Mouse (Mus musculus) heart, postnatal 4 days (tissue): ENCODE results near the gene Gm45717. TPM values are rescaled to one million over a fixed set of nuclear protein-coding genes. Genes with fewer than 3 reads are reported as not detected.

Experiments used
- DNase-seq: peaks from one replicate; pipeline ENCODE4 v3.0.0; 2021
- total RNA-seq, 2 experiments: library from RNA; stranded (reverse); gene quantifications; 2 replicates each; pipeline ENCODE4 v1.2.3; 2021

Gene Gm45717
- total RNA-seq, 2 experiments from 2014 or later, result not detected

- DNase-seq, result no peak
Measured at GRCm38 (mm10) chr7:140902036-140902875, 53.5 kb downstream of the Gm45717 start.

- peak; percentile 74 for DNase-seq
Measured at GRCm38 (mm10) chr7:140900220-140900619, 55.5 kb downstream of the Gm45717 start, which contains the start of gene Cox8b. Cox8b (minus strand) TSS chr7:140900446.

Other genes starting within 250 kb of the Gm45717 start
- gene Cyp2e1, start 192.2 kb downstream of the Gm45717 start, total RNA-seq, result under 1 TPM in 1 of 2 experiments, not detected in 1; 0.24 TPM
- under 1 TPM; 0.18 to 0.24 TPM for gene Syce1, start 168.1 kb downstream of the Gm45717 start, total RNA-seq
- under 1 TPM; 0.76 to 0.97 TPM for gene Zfp941, start 133.8 kb downstream of the Gm45717 start, total RNA-seq
- not detected for gene Urah, start 120.9 kb downstream of the Gm45717 start, total RNA-seq
- 10 to 100 TPM in 1 of 2 experiments, 1 to 10 TPM in 1; 9.7 to 10.6 TPM for gene Scgb1c1, start 110.4 kb downstream of the Gm45717 start, total RNA-seq
- not detected for gene Odf3, start 108.1 kb downstream of the Gm45717 start, total RNA-seq
- under 1 TPM in 1 of 2 experiments, not detected in 1; 0.29 TPM for gene Gm45785, start 99.6 kb downstream of the Gm45717 start, total RNA-seq
- gene Ric8a, start 99.0 kb downstream of the Gm45717 start, total RNA-seq, result 10 to 100 TPM; 25.2 to 32.3 TPM
- gene Bet1l, start 98.4 kb downstream of the Gm45717 start, total RNA-seq, result 10 to 100 TPM; 13.5 to 15.9 TPM
- gene Psmd13, start 74.0 kb downstream of the Gm45717 start, total RNA-seq, result 100 to 1,000 TPM; 119 to 120 TPM
- gene Sirt3, start 73.6 kb downstream of the Gm45717 start, total RNA-seq, result 10 to 100 TPM; 45.1 to 49.1 TPM
- gene Cox8b, start 55.5 kb downstream of the Gm45717 start, total RNA-seq, result 1,000 to 10,000 TPM; 1,034 to 1,156 TPM
- gene Nlrp6, start 35.0 kb downstream of the Gm45717 start, total RNA-seq, result not detected
- 1 to 10 TPM; 8.4 to 8.7 TPM for gene Pgghg, start 14.5 kb downstream of the Gm45717 start, total RNA-seq
- 1 to 10 TPM in 1 of 2 experiments, under 1 TPM in 1; 0.72 to 1.4 TPM for gene Ifitm5, start 5.6 kb downstream of the Gm45717 start, total RNA-seq
- 100 to 1,000 TPM; 178 to 182 TPM for gene Ifitm2, start 50 bp upstream of the Gm45717 start, total RNA-seq
- 1 to 10 TPM; 2.6 to 3.0 TPM for gene Ifitm1, start 11.3 kb upstream of the Gm45717 start, total RNA-seq
- gene Ifitm3, start 54.8 kb upstream of the Gm45717 start, total RNA-seq, result 10 to 100 TPM; 79.3 to 83.8 TPM
- gene Ifitm6, start 62.0 kb upstream of the Gm45717 start, total RNA-seq, result under 1 TPM in 1 of 2 experiments, not detected in 1; 0.56 TPM
- not detected for gene Gm17387, start 73.2 kb upstream of the Gm45717 start, total RNA-seq
- gene B4galnt4, start 105.2 kb upstream of the Gm45717 start, total RNA-seq, result under 1 TPM; 0.26 to 0.54 TPM
- under 1 TPM in 1 of 2 experiments, not detected in 1; 0.23 TPM for gene Pkp3, start 122.3 kb upstream of the Gm45717 start, total RNA-seq
- 1 to 10 TPM; 3.3 to 4.3 TPM for gene Sigirr, start 144.6 kb upstream of the Gm45717 start, total RNA-seq
- under 1 TPM in 1 of 2 experiments, not detected in 1; 0.20 TPM for gene Ano9, start 161.9 kb upstream of the Gm45717 start, total RNA-seq
- gene Ptdss2, start 166.4 kb upstream of the Gm45717 start, total RNA-seq, result 10 to 100 TPM; 40.2 to 42.5 TPM
- gene Rnh1, start 216.9 kb upstream of the Gm45717 start, total RNA-seq, result 10 to 100 TPM; 73.9 to 84.0 TPM
- 100 to 1,000 TPM; 105 to 119 TPM for gene Hras, start 238.1 kb upstream of the Gm45717 start, total RNA-seq
- 1 to 10 TPM; 4.3 to 4.5 TPM for gene Lrrc56, start 238.2 kb upstream of the Gm45717 start, total RNA-seq